Mouse (Mus musculus) olfactory bulb, adult 2 months (tissue): ENCODE data around the gene Tmem158.

Experiments used
- CTCF ChIP-seq: fragments of 200-500 bp; IDR thresholded peaks from 2 replicates; pipeline ENCODE4 v1.5.1; 2012; ENCODE audit warnings: low read depth, mild to moderate bottlenecking, low read length, moderate library complexity; ENCODE audit not compliant: insufficient read depth
- POLR2A ChIP-seq: fragments of 200-500 bp; IDR thresholded peaks from 2 replicates; pipeline ENCODE4 v1.6.1; 2012; ENCODE audit warnings: mild to moderate bottlenecking, low read depth, low read length, moderate library complexity; ENCODE audit not compliant: insufficient read depth

DNA sequence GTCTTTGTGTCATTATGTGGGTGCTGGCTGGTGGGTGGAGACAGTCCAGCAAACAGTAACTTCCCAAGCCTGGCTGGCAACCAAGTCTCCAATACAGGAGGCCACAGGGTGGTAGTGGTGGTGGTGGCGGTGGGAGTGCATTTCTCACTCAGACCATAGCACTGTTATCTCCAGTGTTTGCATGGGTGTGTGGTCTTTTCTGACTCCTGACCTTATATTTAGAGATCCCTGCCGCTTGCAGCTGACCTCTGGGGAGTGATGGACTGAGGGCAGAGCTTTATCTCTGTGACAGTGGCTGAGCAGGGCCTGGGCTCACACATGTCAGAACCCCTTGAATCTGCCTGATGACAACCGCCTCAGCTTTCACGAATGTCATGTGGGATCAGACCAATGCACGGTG lies 14.1 kb upstream of the Tmem158 start:
- TF ChIP-seq POLR2A (no peak), CTCF (no peak)
